Mouse (Mus musculus): ENCODE measurements at regions not wholly inside any gene's neighbourhood (a gene's known extent, or its start where the extent isn't known, plus 50 kb on each side); places are given as distances from the start of the nearest gene placed in this dataset.

GRCm38 (mm10) chr16:95929700-95930435, 60.9 kb downstream of the Psmg1 start:
- DNase-seq (ENCODE audit: low spot score) = no peak
- intact Hi-C loops (cut with DNase I) = no loop called here

GRCm38 (mm10) chr16:95928290-95929260, 62.2 kb downstream of the Psmg1 start:
- intact Hi-C loops (cut with DNase I) = no loop called here
- DNase-seq (ENCODE audit: low spot score) = no peak

- no peak for DNase-seq (ENCODE audit: low spot score)
Measured at GRCm38 (mm10) chr16:95926558-95926957, 64.2 kb downstream of the Psmg1 start.

GRCm38 (mm10) chr16:95924716-95925115, 66.0 kb downstream of the Psmg1 start:
- intact Hi-C loops (cut with DNase I) = no loop called here
- DNase-seq (ENCODE audit: low spot score) = no peak

More at GRCm38 (mm10) chr16:95926558-95926957, 64.2 kb downstream of the Psmg1 start:
- intact Hi-C loops (cut with DNase I) = no loop called here

- no peak for DNase-seq (ENCODE audit: low spot score)
- intact Hi-C loops (cut with DNase I) = no loop called here
Measured at GRCm38 (mm10) chr16:95923991-95924390, 66.8 kb downstream of the Psmg1 start.

GRCm38 (mm10) chr16:95922369-95922934, 68.3 kb downstream of the Psmg1 start:
- no peak for DNase-seq (ENCODE audit: low spot score)
- intact Hi-C loops (cut with DNase I) = no loop called here

GRCm38 (mm10) chr16:95921169-95921568, 69.6 kb downstream of the Psmg1 start:
- no peak for DNase-seq (ENCODE audit: low spot score)
- intact Hi-C loops (cut with DNase I) = no loop called here

GRCm38 (mm10) chr16:95918651-95919425, 71.9 kb downstream of the Psmg1 start:
- DNase-seq (ENCODE audit: low spot score) = no peak
- intact Hi-C loops (cut with DNase I) = no loop called here

GRCm38 (mm10) chr16:95917635-95918407, 72.9 kb downstream of the Psmg1 start:
- DNase-seq (ENCODE audit: low spot score) = no peak
- intact Hi-C loops (cut with DNase I) = no loop called here

GRCm38 (mm10) chr16:95913879-95914278, 76.9 kb downstream of the Psmg1 start:
- intact Hi-C loops (cut with DNase I) = no loop called here
- no peak for DNase-seq (ENCODE audit: low spot score)

- DNase-seq (ENCODE audit: low spot score) = no peak
- intact Hi-C loops (cut with DNase I) = no loop called here
Measured at GRCm38 (mm10) chr16:95904531-95905165, 86.1 kb downstream of the Psmg1 start.

GRCm38 (mm10) chr16:95903383-95903913, 87.3 kb downstream of the Psmg1 start:
- intact Hi-C loops (cut with DNase I) = no loop called here
- no peak for DNase-seq (ENCODE audit: low spot score)

GRCm38 (mm10) chr16:95902177-95902576, 88.6 kb downstream of the Psmg1 start:
- DNase-seq (ENCODE audit: low spot score) = no peak
- intact Hi-C loops (cut with DNase I) = no loop called here

GRCm38 (mm10) chr16:95901388-95901787, 89.4 kb downstream of the Psmg1 start:
- intact Hi-C loops (cut with DNase I) = no loop called here
- DNase-seq (ENCODE audit: low spot score) = no peak

GRCm38 (mm10) chr16:95900181-95900580, 90.6 kb downstream of the Psmg1 start:
- intact Hi-C loops (cut with DNase I) = no loop called here
- no peak for DNase-seq (ENCODE audit: low spot score)

- intact Hi-C loops (cut with DNase I) = no loop called here
- no peak for DNase-seq (ENCODE audit: low spot score)
Measured at GRCm38 (mm10) chr16:95899672-95900071, 91.1 kb downstream of the Psmg1 start.

- intact Hi-C loops (cut with DNase I) = no loop called here
- DNase-seq (ENCODE audit: low spot score) = no peak
Measured at GRCm38 (mm10) chr16:95897843-95898242, 92.9 kb downstream of the Psmg1 start.

GRCm38 (mm10) chr16:95896126-95896525, 94.6 kb downstream of the Psmg1 start:
- DNase-seq (ENCODE audit: low spot score) = no peak
- intact Hi-C loops (cut with DNase I) = no loop called here
